Mouse (Mus musculus): ENCODE results near the gene Zc3h18. TPM values are rescaled to one million over a fixed set of nuclear protein-coding genes. Genes with fewer than 3 reads are reported as not detected.

The Zc3h18 gene
- polyA plus RNA-seq, 1 experiment from 2014 or later: 28.8 TPM

DNA sequence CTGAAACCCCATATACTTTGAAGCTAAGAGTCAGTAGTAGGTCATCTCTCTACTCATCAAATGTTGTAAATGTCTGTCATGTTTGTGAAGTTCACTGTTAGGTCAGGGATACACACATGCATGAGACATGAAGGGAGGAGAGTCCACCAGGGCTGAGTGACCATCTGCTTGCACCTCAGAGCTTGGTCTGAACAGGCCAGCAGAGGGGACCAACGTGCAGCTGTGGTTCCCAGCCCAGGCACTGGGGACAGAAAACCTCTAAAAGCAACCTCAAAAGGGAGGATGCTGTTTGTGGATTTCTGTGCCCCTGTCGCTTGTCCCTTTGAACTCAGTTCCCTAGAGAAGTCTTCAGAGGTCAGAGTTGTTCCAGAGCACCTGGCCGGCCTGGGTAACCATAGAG is 68.8 kb downstream of the Zc3h18 start:
- no peak overlapping the region for H3K4me3 ChIP-seq (ENCODE audit: low read length)
- H3K9ac ChIP-seq (ENCODE audit: low read depth, low read length): no peak overlapping the region

DNA sequence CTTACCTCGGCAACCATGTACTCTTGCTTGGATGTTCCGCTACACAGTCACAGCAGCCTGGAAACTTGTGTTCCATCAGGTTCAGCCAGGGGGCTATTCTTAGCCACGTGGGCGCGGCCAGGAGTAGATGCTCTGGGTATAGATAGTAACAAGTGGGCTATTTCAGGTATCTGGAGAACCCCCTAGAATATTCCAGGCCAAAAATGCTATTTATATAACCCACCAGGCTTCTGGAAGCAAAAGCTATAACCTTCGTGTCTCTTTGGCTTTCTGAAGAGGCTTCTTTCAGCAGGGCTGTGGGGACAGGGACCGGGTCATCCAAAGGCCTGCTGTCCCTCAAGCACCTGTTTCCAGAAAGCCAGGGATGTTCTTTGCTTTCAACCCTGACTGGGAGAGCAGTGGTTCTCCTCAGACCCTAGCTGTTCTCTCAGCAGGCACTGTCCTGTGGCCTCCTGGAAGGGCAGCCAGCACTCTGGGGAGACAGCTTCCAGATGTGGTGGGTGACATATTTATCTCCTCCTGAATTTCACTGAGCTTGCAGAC is 74.8 kb downstream of the Zc3h18 start:
- Histone ChIP-seq H3K27ac (ENCODE audit: low read depth, low read length) (no peak overlapping the region), H3K27me3 (replicated peaks; ENCODE audit: control insufficient read depth, insufficient read depth, low read length) (no peaks in the 10 kb centered on the region), H3K36me3 (ENCODE audit: control insufficient read depth, insufficient read depth, low read length) (no peaks in the 10 kb centered on the region), H3K9me3 (ENCODE audit: control insufficient read depth, low read length) (no peaks in the 10 kb centered on the region), H3K4me2 (ENCODE audit: low read length) (no peak overlapping the region), H3K4me1 (ENCODE audit: control insufficient read depth, insufficient read depth, low read depth, low read length) (no peaks in the 10 kb centered on the region), H3K4me3 (ENCODE audit: low read length) (no peak overlapping the region), H3K9ac (ENCODE audit: low read depth, low read length) (no peak overlapping the region)
- WGBS: 80% methylated on average over 7 of the region's 7 CpGs
- no peak for ATAC-seq

More for the DNA sequence above, 68.8 kb downstream of the Zc3h18 start:
- H3K27me3 ChIP-seq (replicated peaks; ENCODE audit: control insufficient read depth, insufficient read depth, low read length): no peaks in the 10 kb centered on the region
- no peaks in the 10 kb centered on the region for H3K36me3 ChIP-seq (ENCODE audit: control insufficient read depth, insufficient read depth, low read length)
- no peak for ATAC-seq
- no peak overlapping the region; the same call in 1 of the 2 replicates for H3K27ac ChIP-seq (ENCODE audit: low read depth, low read length)
- peak overlapping the region; percentile 62 for H3K4me2 ChIP-seq (ENCODE audit: low read length)
- peaks cover 22% of the 10 kb centered on the region for H3K4me1 ChIP-seq (ENCODE audit: control insufficient read depth, insufficient read depth, low read depth, low read length)
- H3K9me3 ChIP-seq (ENCODE audit: control insufficient read depth, low read length): no peaks in the 10 kb centered on the region
- whole genome bisulfite sequencing: 66% methylated on average over 3 of the region's 3 CpGs

DNA sequence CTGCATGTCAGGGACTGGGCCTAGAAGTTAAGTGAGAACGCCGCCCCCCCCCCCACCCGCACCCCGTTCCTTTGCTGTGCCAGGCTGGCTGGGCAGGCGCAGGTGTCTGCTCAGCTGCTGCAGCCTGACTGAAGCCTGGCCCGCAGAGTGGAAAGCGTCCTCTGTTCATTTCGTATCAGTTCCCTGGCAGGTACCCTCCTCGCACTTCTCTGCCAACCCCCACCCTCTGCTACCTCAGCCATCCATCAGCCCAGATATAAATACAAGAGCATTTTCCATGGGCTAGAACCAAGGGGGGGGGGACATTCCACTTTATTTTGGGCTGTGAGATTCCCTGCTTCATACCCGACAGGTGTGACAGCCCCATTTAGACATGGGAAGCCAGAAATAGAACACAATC is 75.7 kb downstream of the Zc3h18 start:
- Histone ChIP-seq H3K4me3 (ENCODE audit: low read length) (no peak overlapping the region), H3K9ac (ENCODE audit: low read depth, low read length) (no peak overlapping the region), H3K27ac (ENCODE audit: low read depth, low read length) (no peak overlapping the region), H3K4me1 (ENCODE audit: control insufficient read depth, insufficient read depth, low read depth, low read length) (no peaks in the 10 kb centered on the region), H3K36me3 (ENCODE audit: control insufficient read depth, insufficient read depth, low read length) (no peaks in the 10 kb centered on the region), H3K4me2 (ENCODE audit: low read length) (no peak overlapping the region), H3K9me3 (ENCODE audit: control insufficient read depth, low read length) (no peaks in the 10 kb centered on the region), H3K27me3 (replicated peaks; ENCODE audit: control insufficient read depth, insufficient read depth, low read length) (no peaks in the 10 kb centered on the region)
- WGBS: 92% methylated on average over 10 of the region's 10 CpGs
- ATAC-seq: no peak

DNA sequence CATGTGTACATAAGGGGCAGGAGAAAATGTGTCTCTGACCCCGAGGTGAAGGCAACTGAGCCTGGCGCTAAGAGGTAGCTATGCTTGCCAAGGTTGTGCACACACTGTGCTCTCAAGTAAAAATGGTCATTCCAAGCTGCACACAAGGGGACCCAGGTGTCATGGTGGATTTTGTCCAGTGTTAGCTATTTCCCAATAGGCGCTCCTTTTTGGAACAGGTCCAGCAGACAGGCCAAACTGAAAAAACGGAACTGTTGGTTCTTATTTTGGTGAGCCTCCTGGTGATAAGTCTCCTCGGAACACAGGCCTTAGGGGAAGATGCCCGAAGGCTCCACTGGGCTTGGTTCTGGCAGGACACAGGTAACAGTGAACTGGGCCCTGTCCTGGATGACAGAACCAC is 78.0 kb downstream of the Zc3h18 start:
- H3K9me3 ChIP-seq (ENCODE audit: control insufficient read depth, low read length): no peaks in the 10 kb centered on the region
- H3K27ac ChIP-seq (ENCODE audit: low read depth, low read length): no peak overlapping the region
- no peaks in the 10 kb centered on the region for H3K36me3 ChIP-seq (ENCODE audit: control insufficient read depth, insufficient read depth, low read length)
- peaks cover 4% of the 10 kb centered on the region for H3K27me3 ChIP-seq (replicated peaks; ENCODE audit: control insufficient read depth, insufficient read depth, low read length)
- ATAC-seq: no peak
- H3K9ac ChIP-seq (ENCODE audit: low read depth, low read length): no peak overlapping the region
- H3K4me2 ChIP-seq (ENCODE audit: low read length): no peak overlapping the region
- no peak overlapping the region for H3K4me3 ChIP-seq (ENCODE audit: low read length)
- WGBS: 91% methylated on average over 6 of the region's 6 CpGs
- H3K4me1 ChIP-seq (ENCODE audit: control insufficient read depth, insufficient read depth, low read depth, low read length): no peaks in the 10 kb centered on the region

DNA sequence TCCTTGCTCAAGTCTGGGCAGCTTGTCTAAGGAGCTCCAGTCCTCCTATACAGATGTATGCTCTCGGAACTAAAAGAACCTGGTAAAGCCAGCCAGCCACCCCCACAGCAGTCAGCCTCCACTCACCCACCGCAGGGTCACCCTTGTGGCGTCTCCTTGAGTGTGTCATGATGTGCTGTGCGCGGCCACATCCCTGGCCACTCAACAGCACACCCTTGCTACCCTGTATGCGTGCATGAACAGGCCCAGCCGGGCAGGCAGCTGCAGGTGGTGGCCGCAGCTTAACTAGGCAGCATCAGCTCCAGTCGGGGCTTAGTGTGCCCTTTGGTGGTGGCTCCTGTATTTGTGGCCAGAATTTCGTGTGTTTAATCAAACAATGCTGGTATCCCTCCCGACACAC is 80.8 kb downstream of the Zc3h18 start:
- no peak overlapping the region for H3K4me3 ChIP-seq (ENCODE audit: low read length)
- no peaks in the 10 kb centered on the region for H3K36me3 ChIP-seq (ENCODE audit: control insufficient read depth, insufficient read depth, low read length)
- ATAC-seq: no peak
- no peak overlapping the region for H3K9ac ChIP-seq (ENCODE audit: low read depth, low read length)
- peaks cover 19% of the 10 kb centered on the region for H3K27me3 ChIP-seq (replicated peaks; ENCODE audit: control insufficient read depth, insufficient read depth, low read length)
- H3K9me3 ChIP-seq (ENCODE audit: control insufficient read depth, low read length): no peaks in the 10 kb centered on the region
- no peak overlapping the region for H3K27ac ChIP-seq (ENCODE audit: low read depth, low read length)
- WGBS: 80% methylated on average over 11 of the region's 11 CpGs
- no peak overlapping the region for H3K4me2 ChIP-seq (ENCODE audit: low read length)
- peaks cover 8% of the 10 kb centered on the region for H3K4me1 ChIP-seq (ENCODE audit: control insufficient read depth, insufficient read depth, low read depth, low read length)

DNA sequence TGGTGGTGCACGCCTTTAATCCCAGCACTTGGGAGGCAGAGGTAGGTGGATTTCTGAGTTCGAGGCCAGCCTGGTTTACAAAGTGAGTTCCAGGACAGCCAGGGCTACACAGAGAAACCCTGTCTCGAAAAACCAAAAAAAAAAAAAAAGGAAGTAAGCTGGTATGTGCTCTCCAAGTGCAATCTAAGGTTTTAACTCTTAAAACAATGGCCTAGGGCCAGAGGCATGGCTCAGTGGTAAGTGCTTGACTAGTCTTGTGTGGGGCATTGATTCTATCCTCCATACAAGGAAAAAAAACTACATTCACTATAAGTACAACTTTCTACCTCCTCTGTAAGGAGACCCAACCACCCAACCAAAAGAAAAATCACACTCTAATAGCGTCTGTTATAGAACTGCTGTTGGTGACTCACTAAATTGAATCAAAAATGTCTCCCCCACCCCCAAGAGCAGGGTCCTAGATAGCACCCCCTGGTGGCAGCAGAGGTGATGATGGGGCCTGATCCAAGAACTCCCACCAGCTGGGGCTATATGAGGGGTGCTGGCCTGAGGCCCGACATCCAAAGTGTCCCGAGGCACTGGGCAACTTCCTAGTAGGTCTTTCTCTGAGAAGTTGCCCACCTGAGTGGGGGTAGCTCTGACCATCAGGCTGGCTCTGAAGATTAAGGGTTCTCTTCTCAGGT is 83.0 kb downstream of the Zc3h18 start:
- Histone ChIP-seq H3K27ac (ENCODE audit: low read depth, low read length) (no peak overlapping the region), H3K4me1 (ENCODE audit: control insufficient read depth, insufficient read depth, low read depth, low read length) (peaks cover 8% of the 10 kb centered on the region), H3K9ac (ENCODE audit: low read depth, low read length) (no peak overlapping the region), H3K36me3 (ENCODE audit: control insufficient read depth, insufficient read depth, low read length) (no peaks in the 10 kb centered on the region), H3K4me2 (ENCODE audit: low read length) (no peak overlapping the region), H3K27me3 (replicated peaks; ENCODE audit: control insufficient read depth, insufficient read depth, low read length) (peaks cover 27% of the 10 kb centered on the region), H3K9me3 (ENCODE audit: control insufficient read depth, low read length) (no peaks in the 10 kb centered on the region), H3K4me3 (ENCODE audit: low read length) (no peak overlapping the region)
- WGBS: 59% methylated on average over 6 of the region's 6 CpGs
- no peak for ATAC-seq

DNA sequence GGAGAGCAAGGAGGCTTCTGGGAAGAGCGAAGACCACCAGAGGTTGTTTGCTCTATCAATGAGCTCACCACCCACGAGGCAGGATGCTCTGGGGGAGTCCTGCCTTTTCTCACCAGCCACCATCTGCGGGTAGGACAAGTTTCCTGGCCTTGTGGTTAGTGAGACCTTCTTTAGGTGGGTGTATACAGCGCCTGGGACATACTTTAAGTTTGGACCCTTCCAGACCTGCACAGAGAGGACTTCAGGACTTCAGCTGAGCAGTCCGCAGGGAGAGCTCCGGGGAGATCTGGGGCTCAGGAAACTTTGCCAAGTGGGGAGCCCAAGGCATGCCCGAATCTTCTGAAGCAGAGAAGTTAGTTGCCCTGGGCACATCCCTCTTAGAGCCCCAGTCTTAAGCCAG is 83.6 kb downstream of the Zc3h18 start:
- H3K9ac ChIP-seq (ENCODE audit: low read depth, low read length): no peak overlapping the region
- H3K4me2 ChIP-seq (ENCODE audit: low read length): peak overlapping the region; percentile 85
- whole genome bisulfite sequencing: 21% methylated on average over 7 of the region's 7 CpGs

DNA sequence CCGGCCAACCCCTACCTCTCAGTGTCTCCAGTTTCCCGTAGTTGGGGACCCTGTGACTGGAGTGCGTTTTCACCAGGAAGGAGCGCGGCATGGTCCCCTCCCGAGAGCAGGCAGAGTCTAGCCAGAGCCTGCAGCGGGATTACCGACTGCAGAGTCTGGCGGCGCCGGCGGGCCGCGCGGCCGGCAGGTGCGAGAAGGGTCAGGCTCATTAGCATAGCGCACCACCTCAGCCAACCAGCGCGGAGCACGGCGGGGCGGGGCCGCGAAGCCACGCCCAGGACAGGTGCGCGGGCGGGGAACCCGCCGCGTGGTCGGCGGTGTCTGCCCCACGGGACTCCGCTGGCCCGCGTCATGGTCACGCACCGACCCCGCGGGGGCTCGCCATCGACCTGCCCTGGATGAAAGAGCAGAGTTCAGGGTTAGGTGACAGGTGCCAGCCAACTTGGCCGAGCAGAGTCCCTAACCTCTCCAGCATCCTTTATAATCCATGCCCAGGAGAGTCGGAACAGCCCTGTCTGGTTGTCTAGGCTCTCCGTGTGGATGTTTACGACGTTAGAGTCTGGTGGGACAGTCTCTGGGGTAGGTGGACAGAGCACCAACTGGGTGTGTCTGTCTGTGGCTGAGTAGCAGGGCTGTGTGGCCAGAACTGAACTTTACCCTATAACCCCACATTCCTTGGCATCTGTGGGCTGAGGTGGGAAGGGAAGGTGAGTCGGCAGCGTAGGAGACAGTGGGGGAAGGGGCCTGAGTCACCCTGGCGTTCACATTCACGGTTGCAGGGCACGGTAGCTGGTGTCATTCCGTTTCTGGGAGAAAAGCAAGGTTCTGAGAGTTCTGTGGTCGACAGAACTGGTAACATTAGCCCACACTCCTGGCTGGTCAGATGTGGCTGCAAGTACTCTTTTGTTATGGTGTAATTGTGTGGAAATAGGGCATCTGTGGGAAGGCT is 84.4 kb downstream of the Zc3h18 start, which contains the start of gene Snai3:
Gene Snai3, minus strand, starts transcription at position 210 of the 949 bp plus-strand sequence.
- Histone ChIP-seq H3K9me3 (ENCODE audit: control insufficient read depth, low read length) (no peaks in the 10 kb centered on the region), H3K36me3 (ENCODE audit: control insufficient read depth, insufficient read depth, low read length) (no peaks in the 10 kb centered on the region), H3K9ac (ENCODE audit: low read depth, low read length) (peak within 1 kb of the TSS; percentile 48), H3K27me3 (replicated peaks; ENCODE audit: control insufficient read depth, insufficient read depth, low read length) (peaks cover 27% of the 10 kb centered on the region), H3K4me2 (ENCODE audit: low read length) (peak within 1 kb of the TSS; percentile 85), H3K4me1 (ENCODE audit: control insufficient read depth, insufficient read depth, low read depth, low read length) (peaks cover 8% of the 10 kb centered on the region), H3K27ac (ENCODE audit: low read depth, low read length) (no peak within 1 kb of the TSS), H3K4me3 (ENCODE audit: low read length) (peak within 1 kb of the TSS; percentile 43)
- 0 out of 2 replicates have a peak, but pooled peaks have one; percentile 50 for ATAC-seq
- 3% methylated on average over 56 of the region's 56 CpGs for WGBS

More for the DNA sequence above, 83.6 kb downstream of the Zc3h18 start:
- peak overlapping the region; percentile 43 for H3K4me3 ChIP-seq (ENCODE audit: low read length)
- no peaks in the 10 kb centered on the region for H3K36me3 ChIP-seq (ENCODE audit: control insufficient read depth, insufficient read depth, low read length)
- H3K4me1 ChIP-seq (ENCODE audit: control insufficient read depth, insufficient read depth, low read depth, low read length): peaks cover 8% of the 10 kb centered on the region
- no peak for ATAC-seq
- no peak overlapping the region for H3K27ac ChIP-seq (ENCODE audit: low read depth, low read length)
- no peaks in the 10 kb centered on the region for H3K9me3 ChIP-seq (ENCODE audit: control insufficient read depth, low read length)
- peaks cover 27% of the 10 kb centered on the region for H3K27me3 ChIP-seq (replicated peaks; ENCODE audit: control insufficient read depth, insufficient read depth, low read length)

Data from hindbrain, embryonic 16.5 days (tissue).